Mouse (Mus musculus) CH12.LX (cell line): Measurements from ENCODE around the gene Extl1.

Source experiments
- CHD2 ChIP-seq: IDR thresholded peaks from 2 replicates; pipeline ENCODE4 v1.6.1; 2011; ENCODE audit warnings: low read length, improper control_type of control experiment
- CTCF ChIP-seq, 2 experiments: IDR thresholded peaks in 1 of 2; conservative IDR thresholded peaks in 1 of 2; 2 replicates each; pipeline ENCODE4 v1.5.1; 2011 to 2012; ENCODE audit warnings: low read depth in 2 of 2, low read length in 2 of 2, improper control_type of control experiment in 1 of 2, inconsistent platforms in 1 of 2, mild to moderate bottlenecking in 1 of 2, moderate library complexity in 1 of 2
- ETS1 ChIP-seq: conservative IDR thresholded peaks from 2 replicates; pipeline ENCODE4 v1.6.1; 2012; ENCODE audit warnings: low read depth, mild to moderate bottlenecking, inconsistent platforms, low read length, improper control_type of control experiment, moderate library complexity
- GABPA ChIP-seq: IDR thresholded peaks from 2 replicates; pipeline ENCODE4 v1.6.1; 2012; ENCODE audit warnings: low read depth, low read length, improper control_type of control experiment, inconsistent platforms; ENCODE audit not compliant: insufficient replicate concordance
- MAX ChIP-seq: IDR thresholded peaks from 2 replicates; pipeline ENCODE4 v1.6.1; 2011; ENCODE audit warnings: low read length, improper control_type of control experiment
- MEF2A ChIP-seq: IDR thresholded peaks from 2 replicates; pipeline ENCODE4 v1.6.1; 2014; ENCODE audit warnings: low read depth, mild to moderate bottlenecking, inconsistent platforms, low read length, improper control_type of control experiment, borderline replicate concordance
- MXI1 ChIP-seq: IDR thresholded peaks from 2 replicates; pipeline ENCODE4 v1.6.1; 2011; ENCODE audit warnings: mild to moderate bottlenecking, low read depth, low read length, improper control_type of control experiment
- POLR2A ChIP-seq: IDR thresholded peaks from 2 replicates; pipeline ENCODE4 v1.6.1; 2011; ENCODE audit warnings: low read depth, mild to moderate bottlenecking, improper control_type of control experiment, low read length
- POLR2AphosphoS2 ChIP-seq: IDR thresholded peaks from 2 replicates; pipeline ENCODE4 v1.6.1; 2011; ENCODE audit warnings: low read depth, low read length, improper control_type of control experiment
- TCF12 ChIP-seq: IDR thresholded peaks from 2 replicates; pipeline ENCODE4 v1.6.1; 2014; ENCODE audit warnings: low read depth, mild to moderate bottlenecking, inconsistent platforms, low read length, improper control_type of control experiment
- ZMIZ1 ChIP-seq: IDR thresholded peaks from 2 replicates; pipeline ENCODE4 v1.6.1; 2012; ENCODE audit warnings: low read depth, mild to moderate bottlenecking, inconsistent platforms, low read length, improper control_type of control experiment

DNA sequence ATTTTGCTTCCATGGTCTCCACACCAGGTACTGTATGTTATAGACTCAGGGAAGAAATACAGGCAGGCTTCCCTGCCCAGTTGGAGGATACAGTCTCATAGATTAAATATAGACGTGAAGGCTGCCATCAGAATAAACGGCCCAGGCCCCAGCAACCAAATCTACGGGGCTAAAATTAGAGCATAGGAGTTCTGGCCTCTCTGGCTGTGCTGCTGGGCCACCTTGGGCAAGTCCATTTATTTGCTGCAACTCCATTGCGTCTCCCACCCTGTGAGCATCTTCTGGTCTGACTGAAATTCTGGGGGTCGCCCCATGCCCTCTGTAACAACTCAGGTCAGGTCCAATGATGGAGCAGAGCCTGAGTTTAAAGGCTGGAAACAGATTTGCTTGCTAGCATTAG is 64.6 kb downstream of the Extl1 start:
- TF ChIP-seq POLR2A (no peak), CTCF (conservative IDR thresholded peaks at IDR 0.05 in 1 of 2, IDR thresholded peaks at IDR 0.05 in 1 of 2; ENCODE audit: low read depth in 2 of 2, low read length in 2 of 2) (no peak), ETS1 (no peak), MEF2A (no peak), ZMIZ1 (no peak), MXI1 (no peak), TCF12 (no peak), POLR2AphosphoS2 (no peak), CHD2 (no peak), MAX (no peak), GABPA (no peak)
